Mouse (Mus musculus): ENCODE data around the gene Rbbp6.

DNA sequence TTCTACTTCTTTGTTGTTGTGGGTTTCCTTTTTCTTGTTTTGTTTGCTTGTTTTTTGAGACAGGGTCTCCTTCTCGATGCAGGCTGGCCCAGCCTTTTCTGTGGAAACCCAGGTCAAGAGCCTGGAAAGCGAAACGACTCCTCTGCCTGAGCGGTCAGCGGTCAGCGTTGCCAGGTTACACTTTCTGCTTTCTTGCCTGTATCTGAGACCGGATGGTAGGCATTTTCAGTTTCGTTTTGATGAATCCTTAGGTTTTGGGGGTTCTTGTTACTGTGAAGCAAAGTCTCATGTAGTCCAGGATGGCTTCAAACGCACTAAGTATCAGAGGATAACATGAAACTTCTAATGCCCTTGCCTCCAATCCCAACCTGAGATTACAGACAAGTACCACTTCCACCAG, 59.6 kb downstream of the Rbbp6 start:
- TF ChIP-seq ZNF384 (IDR thresholded peaks at IDR 0.05; ENCODE audit: low read depth, low read length) (no peak), MAFK (IDR thresholded peaks at IDR 0.05; ENCODE audit: insufficient read depth, low read depth, low read length) (no peak)

All from ES-E14 (cell line).